Mouse (Mus musculus) kidney, adult 2 months (tissue): ENCODE data around the gene Lrrc10b.

ENCODE experiments used
- CTCF ChIP-seq: fragments of 200-500 bp; conservative IDR thresholded peaks from 2 replicates; pipeline ENCODE4 v1.5.1; 2011; ENCODE audit warnings: low read depth, mild to moderate bottlenecking, control low read depth, low read length, moderate library complexity, mixed read lengths; ENCODE audit not compliant: insufficient read depth, insufficient read length
- POLR2A ChIP-seq: fragments of 200-500 bp; IDR thresholded peaks from one replicate; pipeline ENCODE4 v1.6.1; 2011; ENCODE audit warnings: low read depth, low read length, control low read depth

- TF ChIP-seq POLR2A (no peak), CTCF (no peak)
These were observed 24.0 kb downstream of the Lrrc10b start for GRCm38 (mm10) chr19:10433225-10433624.
